Mouse (Mus musculus): ENCODE results near the gene Zbtb49.

DNA sequence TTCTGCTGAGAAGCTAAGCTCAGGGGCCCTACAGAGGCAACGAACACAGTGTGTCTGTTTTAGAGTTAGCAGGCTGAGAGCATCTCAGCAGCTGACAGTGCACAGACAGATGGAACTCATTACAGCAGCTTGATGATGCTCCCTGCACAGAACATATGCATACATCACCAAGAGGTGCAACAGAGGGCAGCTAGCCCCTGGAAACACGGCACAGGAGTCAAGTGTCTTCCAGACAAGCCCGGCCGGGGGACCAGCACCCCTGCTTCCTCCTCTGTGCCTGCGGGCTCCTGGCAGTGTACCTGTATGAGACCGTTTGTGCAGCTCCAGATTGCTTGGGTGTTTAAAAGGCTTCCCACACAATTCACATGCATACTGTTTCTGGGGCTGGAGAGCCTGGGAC is 7.2 kb downstream of the Zbtb49 start:
- TF ChIP-seq CTCF (IDR thresholded peaks at IDR 0.05; ENCODE audit: control insufficient read depth, insufficient read depth, insufficient replicate concordance, low read depth, low read length), result no peak
- TF ChIP-seq POLR2A (IDR thresholded peaks at IDR 0.05; ENCODE audit: control insufficient read depth, low read depth, low read length), result no peak

Data from testis, adult 2 months (tissue).